Mouse (Mus musculus) fibroblast of lung, adult 2 months (primary cell): ENCODE measurements around the gene Hoxc12.

ENCODE experiments used
- DNase-seq: peaks from one replicate; pipeline ENCODE4 v3.0.0-alpha.2; 2011; ENCODE audit warnings: low read depth

Hoxc12 gene

DNA sequence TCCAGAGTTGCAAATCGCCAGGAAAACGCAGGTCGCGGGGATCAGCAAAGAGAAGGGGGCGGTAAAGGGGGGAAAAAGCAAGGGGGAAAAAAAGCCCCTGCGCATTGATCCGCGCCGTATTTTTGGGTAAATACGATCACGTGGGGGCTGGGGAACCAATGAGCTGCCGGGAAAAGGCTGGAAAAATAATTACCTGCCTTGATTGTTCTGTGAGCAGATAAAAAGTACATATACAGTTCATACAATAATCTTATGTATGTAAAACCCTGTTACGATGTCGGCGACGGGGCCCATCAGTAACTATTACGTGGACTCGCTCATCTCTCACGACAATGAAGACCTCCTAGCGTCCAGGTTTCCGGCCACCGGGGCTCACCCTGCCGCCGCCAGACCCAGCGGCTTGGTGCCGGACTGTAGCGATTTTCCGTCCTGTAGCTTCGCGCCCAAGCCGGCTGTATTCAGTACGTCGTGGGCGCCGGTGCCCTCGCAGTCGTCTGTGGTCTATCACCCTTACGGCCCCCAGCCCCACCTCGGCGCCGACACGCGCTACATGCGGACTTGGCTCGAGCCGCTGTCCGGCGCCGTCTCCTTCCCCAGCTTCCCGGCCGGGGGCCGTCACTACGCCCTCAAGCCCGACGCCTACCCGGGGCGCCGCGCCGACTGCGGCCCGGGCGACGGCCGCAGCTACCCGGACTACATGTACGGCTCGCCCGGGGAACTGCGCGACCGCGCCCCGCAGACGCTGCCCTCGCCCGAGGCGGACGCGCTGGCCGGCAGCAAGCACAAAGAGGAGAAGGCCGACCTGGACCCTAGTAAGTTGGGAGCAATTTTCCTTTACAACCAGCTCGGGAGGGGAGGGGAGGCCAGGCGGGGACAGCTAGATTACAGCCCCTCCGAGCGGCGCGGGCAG, 45.1 kb downstream of the Hoxc12 start:
- DNase-seq = no peak

DNA sequence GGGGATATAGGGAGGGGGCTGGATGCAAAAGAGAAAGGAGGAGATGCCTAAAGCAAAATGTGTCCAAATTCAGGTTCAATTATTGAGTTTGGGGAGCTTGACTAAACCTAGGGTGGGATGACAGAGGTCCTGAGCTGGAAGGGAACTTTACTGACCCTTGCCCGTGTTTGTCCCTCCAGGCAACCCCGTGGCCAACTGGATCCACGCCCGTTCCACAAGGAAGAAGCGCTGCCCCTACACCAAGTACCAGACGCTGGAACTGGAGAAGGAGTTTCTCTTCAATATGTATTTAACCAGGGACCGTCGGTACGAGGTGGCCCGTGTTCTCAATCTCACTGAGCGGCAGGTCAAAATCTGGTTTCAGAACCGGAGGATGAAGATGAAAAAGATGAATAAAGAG, 47.2 kb downstream of the Hoxc12 start:
- DNase-seq = no peak

DNA sequence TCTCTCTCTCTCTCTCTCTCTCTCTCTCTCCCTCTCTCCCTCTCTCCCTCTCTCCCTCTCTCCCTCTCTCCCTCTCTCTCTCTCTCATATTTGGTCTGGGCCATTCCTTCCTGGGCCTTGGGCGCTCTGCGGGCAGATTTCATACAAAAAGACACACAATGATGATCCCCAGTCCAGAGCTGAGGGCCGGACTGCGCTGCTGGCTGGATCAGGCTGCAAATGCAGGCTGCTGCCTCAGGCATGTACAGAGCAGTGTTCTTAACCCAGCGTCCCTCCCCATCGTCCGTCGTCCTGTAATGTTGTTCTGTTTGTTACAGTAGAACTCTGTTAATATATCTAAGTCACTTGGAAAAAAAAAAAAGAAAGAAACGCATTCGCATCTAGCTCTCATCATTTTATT, 48.0 kb downstream of the Hoxc12 start:
- DNase-seq = no peak

DNA sequence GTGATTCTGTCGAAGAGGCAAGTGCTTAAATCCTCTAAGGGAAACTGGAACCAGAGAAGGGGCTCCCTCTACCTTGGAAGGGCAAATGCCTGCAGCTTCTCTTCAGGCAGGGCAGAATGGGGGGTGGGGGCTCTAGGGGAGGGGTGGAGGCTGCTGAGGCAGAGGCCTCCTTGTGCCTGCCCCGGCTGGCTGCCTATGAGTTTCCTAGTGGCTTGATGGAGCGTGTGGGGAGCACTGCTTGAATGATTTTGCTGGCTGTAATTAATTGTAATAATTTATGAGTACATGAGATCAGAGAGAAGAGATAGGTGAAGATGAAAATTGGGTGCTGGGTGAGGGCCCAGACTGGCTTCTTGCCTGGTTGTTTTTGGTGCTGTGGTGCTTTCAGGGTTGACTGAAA, 48.4 kb downstream of the Hoxc12 start:
- no peak for DNase-seq

DNA sequence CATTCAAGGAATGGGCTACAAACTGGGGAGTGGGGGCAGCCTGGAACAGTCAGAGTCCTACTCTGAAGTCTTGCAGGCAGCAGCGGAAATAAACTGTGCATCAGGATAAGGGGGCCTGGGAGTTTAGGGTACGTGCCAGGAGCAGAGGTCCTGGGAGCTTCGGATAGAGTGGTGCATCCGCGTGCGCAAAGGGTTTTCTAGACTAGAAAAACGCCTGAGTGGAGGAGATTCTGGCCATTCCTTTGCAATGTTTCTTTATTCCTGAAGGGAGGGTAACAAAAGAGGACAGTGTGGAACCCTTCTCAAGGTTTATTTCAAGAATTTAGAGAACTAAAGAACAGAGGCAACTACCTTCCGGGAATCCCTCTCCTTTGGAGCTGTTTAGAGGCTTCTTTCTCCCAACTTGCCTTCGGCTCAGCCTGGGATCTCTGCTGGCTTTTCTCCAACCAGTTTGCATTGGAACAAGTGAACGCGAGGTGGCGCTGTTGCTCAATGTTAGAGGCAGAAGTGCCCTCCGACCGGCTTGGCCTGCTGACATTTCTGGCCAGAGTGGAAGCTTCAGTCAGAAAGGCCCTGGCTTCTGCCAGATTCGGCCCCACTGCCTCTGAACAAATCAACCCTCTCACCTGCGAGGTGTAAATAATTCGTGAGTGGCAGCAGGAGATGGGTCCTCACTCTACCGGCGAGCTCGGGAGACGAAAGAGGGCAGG, 50.7 kb downstream of the Hoxc12 start:
- peak; percentile 47 for DNase-seq

DNA sequence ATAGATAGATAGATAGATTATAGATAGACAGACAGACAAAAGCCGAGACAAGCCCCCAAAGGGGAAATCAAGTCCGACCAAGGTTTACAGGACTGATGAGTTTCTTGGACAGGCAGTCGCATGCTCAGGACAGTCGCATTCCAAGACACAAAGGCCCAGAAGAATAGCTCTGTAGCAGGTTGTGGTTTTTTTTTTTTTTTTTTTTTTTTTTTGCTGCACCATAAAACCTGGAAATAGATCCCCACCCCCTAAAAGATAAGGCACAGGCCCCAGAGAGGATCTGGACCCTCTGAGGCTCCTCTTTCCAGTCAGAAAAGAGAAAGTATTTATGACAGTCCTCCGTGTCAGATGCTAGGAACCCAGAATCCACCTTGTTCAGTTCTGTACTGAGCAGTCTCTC, 51.5 kb downstream of the Hoxc12 start:
- DNase-seq = no peak
